Mouse (Mus musculus) CH12.LX (cell line): ENCODE data around the gene Dnm3. TPM values are rescaled to one million over a fixed set of nuclear protein-coding genes. Genes with fewer than 3 reads are reported as not detected.

Source experiments
- DNase-seq: peaks from one replicate; pipeline ENCODE4 v3.0.0-alpha.2; 2013; ENCODE audit errors: extremely low read depth
- H3K27ac ChIP-seq: 2 replicates; pipeline ENCODE4 v1.5.1; 2012; ENCODE audit warnings: low read depth, mild to moderate bottlenecking, control low read depth, moderate library complexity; ENCODE audit not compliant: insufficient read depth
- H3K27me3 ChIP-seq: replicated peaks from 2 replicates; pipeline ENCODE3; 2012; ENCODE audit warnings: inconsistent platforms
- H3K36me3 ChIP-seq, 2 experiments: replicated peaks in 1 of 2; 2 replicates each; pipeline versions ENCODE3 to v1.6.1; 2012; ENCODE audit warnings: inconsistent platforms in 1 of 2, low read length in 1 of 2, mild to moderate bottlenecking in 1 of 2, mixed read lengths in 1 of 2, moderate library complexity in 1 of 2; ENCODE audit not compliant: control insufficient read depth in 1 of 2, insufficient read depth in 1 of 2
- H3K4me1 ChIP-seq, 2 experiments: 2 replicates each; pipeline ENCODE4 v1.6.1; 2012; ENCODE audit warnings: inconsistent platforms in 1 of 2, moderate library complexity in 1 of 2; ENCODE audit not compliant: insufficient read depth in 2 of 2, control insufficient read depth in 1 of 2
- H3K4me2 ChIP-seq: 2 replicates; pipeline ENCODE4 v1.6.1; 2012; ENCODE audit warnings: low read depth, mild to moderate bottlenecking, control low read depth; ENCODE audit not compliant: poor library complexity, insufficient read depth, severe bottlenecking
- H3K4me3 ChIP-seq, 3 experiments: fragments of 150-350 bp in 1 of 3; sonication (generic) in 1 of 3; replicated peaks in 1 of 3; 2 replicates each; pipeline versions ENCODE3 to v1.5.1; 2011 to 2012; ENCODE audit warnings: low read depth in 2 of 3, low read length in 2 of 3, mild to moderate bottlenecking in 2 of 3, moderate library complexity in 2 of 3, control low read depth in 1 of 3, improper control_type of control experiment in 1 of 3, inconsistent platforms in 1 of 3, mixed read lengths in 1 of 3; ENCODE audit not compliant: poor library complexity in 1 of 3
- H3K79me2 ChIP-seq: replicated peaks from 2 replicates; pipeline ENCODE4 v1.6.1; 2012; ENCODE audit warnings: mild to moderate bottlenecking, moderate library complexity; ENCODE audit not compliant: control insufficient read depth, poor library complexity, insufficient read depth, severe bottlenecking; ENCODE audit errors: extremely low read depth
- H3K9ac ChIP-seq: 2 replicates; pipeline ENCODE4 v1.6.1; 2012; ENCODE audit warnings: low read depth, mild to moderate bottlenecking, control low read depth, moderate library complexity; ENCODE audit not compliant: insufficient read depth
- H3K9me3 ChIP-seq: replicated peaks from 2 replicates; pipeline ENCODE3; 2012; ENCODE audit warnings: low read length, inconsistent platforms, mixed read lengths
- ETS1 ChIP-seq: conservative IDR thresholded peaks from 2 replicates; pipeline ENCODE4 v1.6.1; 2012; ENCODE audit warnings: low read depth, mild to moderate bottlenecking, inconsistent platforms, low read length, improper control_type of control experiment, moderate library complexity
- HCFC1 ChIP-seq: IDR thresholded peaks from 2 replicates; pipeline ENCODE4 v1.6.1; 2012; ENCODE audit warnings: low read depth, mild to moderate bottlenecking, inconsistent platforms, low read length, improper control_type of control experiment
- JUND ChIP-seq: conservative IDR thresholded peaks from 2 replicates; pipeline ENCODE4 v1.6.1; 2011; ENCODE audit warnings: low read depth, low read length, improper control_type of control experiment
- KAT2A ChIP-seq: IDR thresholded peaks from 2 replicates; pipeline ENCODE4 v1.6.1; 2012; ENCODE audit warnings: low read length, improper control_type of control experiment, inconsistent platforms; ENCODE audit not compliant: insufficient replicate concordance
- MAFK ChIP-seq: IDR thresholded peaks from 2 replicates; pipeline ENCODE4 v1.6.1; 2011; ENCODE audit warnings: low read length, improper control_type of control experiment; ENCODE audit not compliant: insufficient replicate concordance
- MAX ChIP-seq: IDR thresholded peaks from 2 replicates; pipeline ENCODE4 v1.6.1; 2011; ENCODE audit warnings: low read length, improper control_type of control experiment
- MXI1 ChIP-seq: IDR thresholded peaks from 2 replicates; pipeline ENCODE4 v1.6.1; 2011; ENCODE audit warnings: mild to moderate bottlenecking, low read depth, low read length, improper control_type of control experiment
- NRF1 ChIP-seq: IDR thresholded peaks from 2 replicates; pipeline ENCODE4 v1.6.1; 2014; ENCODE audit warnings: low read depth, mild to moderate bottlenecking, inconsistent platforms, low read length, improper control_type of control experiment, moderate library complexity
- RCOR1 ChIP-seq: conservative IDR thresholded peaks from 2 replicates; pipeline ENCODE4 v1.6.1; 2012; ENCODE audit warnings: low read depth, mild to moderate bottlenecking, inconsistent platforms, low read length, improper control_type of control experiment
- SMC3 ChIP-seq: IDR thresholded peaks from 2 replicates; pipeline ENCODE4 v1.6.1; 2011; ENCODE audit warnings: low read depth, low read length, improper control_type of control experiment
- TBP ChIP-seq: conservative IDR thresholded peaks from 2 replicates; pipeline ENCODE4 v1.6.1; 2011; ENCODE audit warnings: low read depth, low read length, improper control_type of control experiment
- UBTF ChIP-seq: IDR thresholded peaks from 2 replicates; pipeline ENCODE4 v1.6.1; 2012; ENCODE audit warnings: low read depth, mild to moderate bottlenecking, inconsistent platforms, low read length, improper control_type of control experiment, moderate library complexity
- ZNF384 ChIP-seq: IDR thresholded peaks from 2 replicates; pipeline ENCODE4 v1.6.1; 2012; ENCODE audit warnings: low read depth, low read length, improper control_type of control experiment, inconsistent platforms
- dilution Hi-C: fragments of 300-500 bp; cut with MboI; formaldehyde crosslinking; loops from 2 replicates; pipeline ENCODE4 v1.14.3; 2020; ENCODE audit warnings: low sequenced_read_pairs; ENCODE audit not compliant: extremely low pct_unique_long_range_greater_than_20kb, extremely low pct_ligation_motif_present
- in situ Hi-C: fragments of 300-500 bp; cut with MboI; formaldehyde crosslinking; loops from 3 replicates; pipeline ENCODE4 v1.14.3; 2019; ENCODE audit warnings: low sequenced_read_pairs, low pct_ligation_motif_present, low pct_unique_long_range_greater_than_20kb, mixed read lengths
- polyA plus RNA-seq: library from polyadenylated mRNA; unstranded; fragments of >175 nt; gene quantifications from 2 replicates; pipeline ENCODE4 v1.2.1, GENCODE M21; 2012; ENCODE audit warnings: low read depth; ENCODE audit not compliant: insufficient read length
- total RNA-seq, 2 experiments: library from RNA; depleted of rRNA; stranded (reverse); fragments of 300-350 nt in 1 of 2; fragments of >200 nt in 1 of 2; gene quantifications; 2 replicates each; pipeline ENCODE4 v1.2.3; 2012 to 2014

Gene Dnm3
- total and polyA plus RNA-seq, 3 experiments: 3.6 to 9.5 (median 6.9) TPM

DNA sequence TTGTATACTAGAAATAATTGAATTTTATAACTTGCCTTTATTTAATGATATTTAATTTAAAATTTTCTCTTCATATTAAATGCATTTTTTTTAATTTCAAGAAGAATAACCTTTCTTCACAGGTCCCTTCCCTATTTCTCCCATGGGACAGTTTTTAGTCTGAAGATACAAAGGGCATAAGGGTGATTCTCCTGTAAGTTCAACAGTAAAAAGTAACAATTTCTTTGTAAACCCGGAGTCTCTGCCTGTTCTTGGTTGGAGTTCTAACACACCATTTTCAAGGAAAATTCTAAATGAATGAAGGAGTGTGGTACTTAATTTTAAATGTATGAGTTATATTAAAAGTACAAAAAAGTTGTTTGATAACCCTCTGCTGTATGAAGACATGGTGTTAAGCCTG is 258.1 kb downstream of the Dnm3 start:
- Histone ChIP-seq H3K36me3 (no peaks in the 10 kb centered on the region), H3K4me1 (peaks cover 6 to 16% of the 10 kb centered on the region in 2 experiments; a peak in 3 of 4 replicates), H3K4me3 (no peak overlapping the region), H3K4me2 (no peak overlapping the region), H3K9me3 (no peaks in the 10 kb centered on the region), H3K27me3 (no peaks in the 10 kb centered on the region), H3K27ac (no peak overlapping the region), H3K9ac (no peak overlapping the region), H3K79me2 (no peaks in the 10 kb centered on the region)
- dilution Hi-C loops: no loop called here
- in situ Hi-C loops: no loop called here
- TF ChIP-seq ETS1 (no peak), TBP (no peak), SMC3 (no peak), RCOR1 (no peak), KAT2A (no peak), NRF1 (no peak), HCFC1 (no peak), JUND (no peak)
- no peak for DNase-seq

DNA sequence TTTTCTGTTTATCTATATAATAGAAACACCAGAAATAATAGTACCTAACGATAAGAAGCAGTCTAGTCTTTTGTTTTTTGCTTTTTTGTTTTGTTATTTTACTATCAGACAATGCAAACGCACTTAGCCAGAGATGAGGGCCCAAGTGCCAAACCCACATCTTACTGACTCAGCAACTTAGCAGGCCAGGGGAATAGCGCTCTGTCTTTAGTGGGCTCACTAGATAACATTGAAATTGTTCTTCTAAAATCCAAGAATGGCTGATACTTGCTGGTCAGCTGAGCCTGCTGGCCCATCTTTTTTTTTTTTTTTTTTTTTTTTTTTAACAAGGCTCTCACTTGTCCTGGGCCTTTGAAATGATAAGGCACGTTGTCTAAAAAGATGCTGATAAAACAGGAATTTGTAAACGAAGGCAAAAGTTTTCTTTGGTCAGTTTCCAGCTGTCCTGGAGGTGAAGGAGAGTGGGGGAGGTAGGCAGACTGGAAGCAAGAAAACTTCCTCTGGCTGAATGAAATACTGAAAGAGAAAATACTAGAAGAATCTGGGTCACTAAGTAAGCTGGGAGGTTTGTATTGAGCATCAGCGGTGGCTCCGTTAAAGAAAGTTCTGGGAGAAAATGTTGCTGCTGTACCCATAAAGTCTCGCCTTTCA is 259.2 kb downstream of the Dnm3 start:
- Histone ChIP-seq H3K79me2 (no peaks in the 10 kb centered on the region), H3K36me3 (no peaks in the 10 kb centered on the region), H3K4me2 (no peak overlapping the region), H3K27ac (no peak overlapping the region), H3K27me3 (no peaks in the 10 kb centered on the region), H3K9me3 (no peaks in the 10 kb centered on the region), H3K4me1 (peaks cover 6 to 14% of the 10 kb centered on the region in 2 experiments; a peak in 3 of 4 replicates), H3K9ac (no peak overlapping the region), H3K4me3 (no peak overlapping the region)
- no peak for TF ChIP-seq KAT2A
- TF ChIP-seq MAFK: 0 out of 2 replicates have a peak, but pooled peaks have one; percentile 44
- peak; percentile 24; the same call in 1 of the 2 replicates for TF ChIP-seq ZNF384
- no peak for TF ChIP-seq UBTF
- TF ChIP-seq MXI1: no peak
- no peak for TF ChIP-seq MAX
- in situ Hi-C loops: no loop called here
- DNase-seq: no peak
- dilution Hi-C loops: no loop called here
